Mouse (Mus musculus) bone marrow, adult 2 months (tissue): ENCODE measurements around the gene Rchy1. TPM values are rescaled to one million over a fixed set of nuclear protein-coding genes. Genes with fewer than 3 reads are reported as not detected.

Experiments used
- H3K27ac ChIP-seq: fragments of 200-500 bp; 2 replicates; pipeline ENCODE4 v1.5.1; 2012; ENCODE audit warnings: low read depth, mild to moderate bottlenecking, control low read depth, inconsistent platforms, low read length; ENCODE audit not compliant: control insufficient read depth, poor library complexity, insufficient read depth
- H3K4me1 ChIP-seq: fragments of 200-500 bp; 2 replicates; pipeline ENCODE4 v1.6.1; 2011; ENCODE audit warnings: low read length; ENCODE audit not compliant: control insufficient read depth, insufficient read depth
- H3K4me3 ChIP-seq: fragments of 200-500 bp; replicated peaks from 2 replicates; pipeline ENCODE3; 2011; ENCODE audit warnings: mild to moderate bottlenecking, low read depth, low read length, control low read depth; ENCODE audit not compliant: control insufficient read depth
- CTCF ChIP-seq: fragments of 200-500 bp; IDR thresholded peaks from 2 replicates; pipeline ENCODE4 v1.5.1; 2011; ENCODE audit warnings: low read length, control low read depth; ENCODE audit not compliant: control insufficient read depth, insufficient read depth
- POLR2A ChIP-seq: fragments of 200-500 bp; IDR thresholded peaks from 2 replicates; pipeline ENCODE4 v1.6.1; 2011; ENCODE audit warnings: low read depth, mild to moderate bottlenecking, control low read depth, low read length, borderline replicate concordance; ENCODE audit not compliant: control insufficient read depth
- WGBS: fragments of 180-500 bp; shearing (Covaris S2); methylation state at CpG from one replicate; pipeline ENCODE4 v1.1.7; 2018; 5-methylcytosine and 5-hydroxymethylcytosine counted together
- polyA plus RNA-seq: library from polyadenylated mRNA; stranded (reverse); fragments of >200 nt; gene quantifications from 2 replicates; pipeline ENCODE4 v1.2.4, GENCODE M21; 2011; ENCODE audit warnings: low replicate concordance; ENCODE audit not compliant: missing spikeins, insufficient read depth, insufficient read length

The Rchy1 gene
- polyA plus RNA-seq, 1 experiment, result 31.4 TPM

DNA sequence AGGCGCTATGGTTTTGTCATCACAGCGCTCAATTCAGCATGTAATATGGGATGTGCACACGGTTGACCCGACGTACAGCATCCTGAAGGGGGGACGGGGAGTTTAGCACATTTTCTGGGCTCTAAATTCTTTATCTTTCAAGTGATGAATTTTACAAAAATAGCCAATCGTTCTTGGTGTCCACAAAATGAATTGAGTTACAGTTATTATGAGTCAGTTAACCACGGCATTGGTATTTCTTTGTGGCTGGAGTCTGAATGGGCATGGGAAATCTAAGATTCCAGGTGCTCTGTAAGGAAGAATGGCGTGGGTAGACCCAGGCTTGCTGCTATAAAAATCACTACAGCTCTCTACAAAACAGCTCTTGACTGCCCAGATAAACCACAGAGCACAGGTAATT, 26.4 kb upstream of the Rchy1 start:
- Histone ChIP-seq H3K4me1 (no peaks in the 10 kb centered on the region; the same call in 1 of the 2 replicates), H3K27ac (no peak overlapping the region), H3K4me3 (no peak overlapping the region)
- WGBS, result 77% methylated on average over 9 of the region's 9 CpGs
- TF ChIP-seq CTCF (no peak), POLR2A (no peak)

DNA sequence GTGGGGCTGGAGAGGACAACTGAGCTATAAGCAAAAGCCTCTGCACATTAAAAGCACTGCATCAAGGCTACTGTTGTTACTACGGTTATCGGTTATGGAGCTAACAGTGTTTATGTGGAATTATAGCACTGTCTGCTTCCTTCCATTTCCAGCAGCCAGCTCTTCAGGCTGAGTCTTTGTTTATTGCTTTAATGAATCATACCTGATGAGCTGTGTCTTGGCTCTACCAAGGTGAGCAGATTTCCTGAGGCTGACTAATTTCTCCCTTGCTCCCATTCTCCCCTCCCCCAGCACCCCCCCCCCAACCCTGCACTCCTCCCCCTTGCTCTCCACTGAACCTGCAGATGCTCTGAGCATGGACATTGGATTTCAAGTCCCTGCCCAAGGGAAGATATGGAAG, 24.9 kb upstream of the Rchy1 start:
- 89% methylated on average over 2 of the region's 2 CpGs for WGBS
- Histone ChIP-seq H3K27ac (no peak overlapping the region), H3K4me3 (no peak overlapping the region), H3K4me1 (no peaks in the 10 kb centered on the region; the same call in 1 of the 2 replicates)
- TF ChIP-seq POLR2A (no peak), CTCF (no peak)

DNA sequence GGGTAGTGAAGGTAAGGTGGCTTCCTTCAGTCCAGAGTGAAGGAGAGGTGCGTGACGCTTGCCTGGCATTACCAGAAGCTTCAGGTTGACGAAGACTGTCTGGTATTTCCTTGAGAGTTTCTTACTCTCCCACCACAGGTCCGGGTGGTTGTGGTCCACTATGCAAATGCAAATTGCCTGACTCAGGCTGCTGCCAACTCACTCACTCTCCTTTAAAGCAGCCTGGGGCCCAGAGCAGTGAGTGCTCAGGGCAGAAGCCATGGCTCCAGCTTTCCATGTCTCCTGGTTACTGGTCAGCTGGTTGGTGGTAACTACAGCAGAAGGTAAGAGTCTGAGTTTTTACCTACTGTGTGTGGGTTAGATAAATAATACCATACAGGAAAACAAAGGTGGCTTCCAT, 24.4 kb upstream of the Rchy1 start, which contains the start of gene Odaph:
Gene Odaph, plus strand, starts transcription at position 240 of the 400 bp plus-strand sequence.
- no peak within 1 kb of the TSS for H3K4me3 ChIP-seq
- WGBS, result 62% methylated on average over 4 of the region's 4 CpGs
- TF ChIP-seq CTCF, result no peak
- no peak for TF ChIP-seq POLR2A
- no peak within 1 kb of the TSS for H3K27ac ChIP-seq
- H3K4me1 ChIP-seq, result no peaks in the 10 kb centered on the region; the same call in 1 of the 2 replicates

DNA sequence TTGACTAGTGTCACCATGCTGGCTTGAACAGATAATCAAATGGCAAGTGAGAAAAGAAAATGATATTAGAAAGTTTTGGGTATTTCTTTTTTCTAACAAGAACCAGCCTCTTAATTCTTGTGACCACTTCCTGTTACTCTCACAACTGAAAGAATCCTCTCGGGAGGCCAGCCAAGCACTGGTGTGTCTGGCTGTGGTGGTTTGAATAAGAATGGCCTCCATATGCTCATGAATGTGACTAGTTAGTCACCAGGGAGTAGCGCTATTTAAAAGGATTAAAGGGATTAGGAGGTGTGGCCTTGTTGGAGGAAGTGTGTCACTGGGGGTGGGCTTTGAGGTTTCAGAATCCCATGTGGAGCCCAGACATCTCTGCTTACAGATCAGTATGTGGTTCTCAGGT, 22.9 kb upstream of the Rchy1 start:
- no peak for TF ChIP-seq POLR2A
- TF ChIP-seq CTCF, result no peak
- Histone ChIP-seq H3K4me3 (no peak overlapping the region), H3K4me1 (no peaks in the 10 kb centered on the region; the same call in 1 of the 2 replicates), H3K27ac (no peak overlapping the region)
- 42% methylated on average over 2 of the region's 2 CpGs for WGBS

DNA sequence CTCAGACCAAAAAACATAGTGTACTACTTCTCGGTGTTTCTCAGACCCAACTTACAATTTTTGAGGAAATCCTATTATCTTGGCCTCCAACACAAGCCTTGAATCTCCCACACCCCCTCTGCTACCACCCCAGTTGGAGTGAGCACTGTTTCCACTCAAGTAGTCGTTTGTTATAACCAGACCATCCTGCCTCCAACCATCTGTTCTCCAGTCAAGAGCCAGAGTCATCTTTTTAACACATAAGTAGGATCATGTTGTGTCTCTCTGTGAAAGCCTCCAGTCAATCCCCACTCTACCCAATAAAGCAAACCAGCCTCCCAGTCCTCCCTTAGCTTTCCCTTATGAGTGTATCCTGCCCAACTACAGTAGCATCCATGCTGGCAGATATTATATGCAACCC, 20.6 kb upstream of the Rchy1 start:
- no peak overlapping the region for H3K4me3 ChIP-seq
- H3K4me1 ChIP-seq, result no peaks in the 10 kb centered on the region; the same call in 1 of the 2 replicates
- TF ChIP-seq POLR2A (no peak), CTCF (no peak)
- WGBS, result 80% methylated on average over 2 of the region's 2 CpGs
- no peak overlapping the region for H3K27ac ChIP-seq

DNA sequence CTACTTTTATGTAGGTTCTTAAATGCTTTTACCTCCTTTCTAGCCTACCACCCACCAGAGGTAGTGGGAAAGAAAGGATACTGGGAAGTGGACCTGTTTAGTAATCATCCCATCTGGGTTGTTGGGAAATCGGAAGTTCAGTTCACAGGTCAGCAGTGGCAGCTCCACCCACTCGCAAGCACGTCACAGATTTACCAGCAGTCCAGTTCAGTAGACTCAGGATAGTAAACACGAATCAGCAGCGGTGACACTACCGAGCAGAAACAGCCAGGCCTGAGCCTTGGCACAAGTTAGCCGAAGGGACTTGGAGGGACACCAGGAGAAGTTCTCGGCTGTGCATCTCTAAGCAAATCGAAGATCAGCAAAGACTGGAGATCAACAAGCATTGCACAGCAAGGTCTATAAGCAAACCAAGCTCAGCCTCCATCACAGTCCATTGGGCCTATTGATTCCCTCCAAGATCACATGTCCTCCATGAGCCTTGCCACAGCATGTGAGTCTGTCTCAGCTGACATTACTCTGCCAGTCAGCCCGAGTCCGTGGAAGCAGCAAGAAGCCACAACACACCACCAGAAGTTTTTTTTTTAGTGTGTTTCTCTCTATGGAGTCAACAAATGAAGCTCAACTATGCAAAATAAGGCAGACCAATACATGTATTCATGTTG, 18.4 kb upstream of the Rchy1 start:
- 83% methylated on average over 11 of the region's 11 CpGs for WGBS
- TF ChIP-seq POLR2A (no peak), CTCF (no peak)
- H3K4me1 ChIP-seq, result no peaks in the 10 kb centered on the region
- no peak overlapping the region for H3K27ac ChIP-seq
- H3K4me3 ChIP-seq, result no peak overlapping the region

DNA sequence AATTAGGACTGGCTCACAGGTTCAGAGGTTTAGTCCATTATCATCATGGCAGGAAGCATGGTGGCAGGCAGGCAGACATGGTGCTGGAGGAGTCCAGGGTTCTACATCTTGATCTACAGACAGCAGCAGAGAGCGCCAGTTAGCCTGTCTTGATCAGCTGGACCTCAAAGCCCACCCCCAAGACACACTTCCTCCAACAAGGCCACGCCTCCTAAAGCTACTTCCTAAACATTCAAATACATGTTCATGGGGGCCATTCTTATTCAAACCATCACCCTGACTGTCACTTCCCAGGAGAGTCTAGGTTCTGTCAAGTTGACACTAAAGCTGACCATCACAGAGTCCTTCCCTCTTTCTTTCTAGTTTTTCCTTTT, 14.5 kb upstream of the Rchy1 start:
- no peak overlapping the region for H3K27ac ChIP-seq
- 68% methylated on average over 2 of the region's 2 CpGs for WGBS
- no peak overlapping the region for H3K4me3 ChIP-seq
- TF ChIP-seq POLR2A (no peak), CTCF (no peak)
- H3K4me1 ChIP-seq, result no peaks in the 10 kb centered on the region

DNA sequence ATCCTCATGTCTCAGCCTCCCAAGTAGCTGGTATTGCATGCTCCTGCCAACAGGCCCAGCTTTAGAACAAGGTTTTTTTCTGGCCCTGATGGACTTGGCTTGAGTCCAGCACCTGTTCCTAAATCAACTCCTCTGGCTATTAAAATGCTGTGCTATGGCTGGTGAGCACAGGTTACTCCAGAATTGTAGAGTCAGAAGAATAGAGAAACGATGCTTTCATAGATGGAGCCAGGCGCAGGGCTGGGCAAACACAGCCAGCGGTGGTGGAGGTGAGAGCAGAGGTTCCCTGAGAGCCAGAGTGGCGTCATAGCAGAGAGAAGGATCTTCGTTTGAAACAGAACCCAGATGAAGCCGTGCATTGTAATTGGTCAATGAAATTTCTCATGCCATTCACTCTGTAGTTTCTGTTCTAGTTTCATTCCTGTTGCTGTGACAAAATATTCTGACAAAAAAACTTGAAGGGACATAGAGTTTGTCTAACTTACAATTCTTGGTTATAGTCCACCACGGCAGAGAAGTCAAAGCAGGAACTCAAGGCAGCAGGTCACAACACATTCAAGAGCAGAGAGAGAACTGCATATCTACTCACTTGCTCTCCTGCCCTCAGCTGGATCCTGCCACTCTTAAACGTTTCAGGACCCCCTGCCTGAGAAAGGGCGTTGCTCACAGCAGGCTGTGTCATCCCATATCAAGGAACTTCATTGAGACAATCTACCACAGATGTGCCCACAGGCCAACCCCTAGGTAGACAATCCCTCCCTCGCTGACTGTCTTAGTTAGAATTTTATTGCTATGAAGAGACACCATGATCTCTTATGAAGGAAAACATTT, 13.9 kb upstream of the Rchy1 start:
- TF ChIP-seq POLR2A, result no peak
- TF ChIP-seq CTCF, result no peak
- no peak overlapping the region for H3K4me3 ChIP-seq
- WGBS, result 72% methylated on average over 10 of the region's 10 CpGs
- H3K4me1 ChIP-seq, result no peaks in the 10 kb centered on the region
- H3K27ac ChIP-seq, result no peak overlapping the region
